Mouse (Mus musculus): ENCODE measurements around the gene Lrrc56. TPM values are rescaled to one million over a fixed set of nuclear protein-coding genes. Genes with fewer than 3 reads are reported as not detected.

Lrrc56 gene
- total RNA-seq, 2 experiments from 2014 or later = 0.28 to 6.1 TPM

DNA sequence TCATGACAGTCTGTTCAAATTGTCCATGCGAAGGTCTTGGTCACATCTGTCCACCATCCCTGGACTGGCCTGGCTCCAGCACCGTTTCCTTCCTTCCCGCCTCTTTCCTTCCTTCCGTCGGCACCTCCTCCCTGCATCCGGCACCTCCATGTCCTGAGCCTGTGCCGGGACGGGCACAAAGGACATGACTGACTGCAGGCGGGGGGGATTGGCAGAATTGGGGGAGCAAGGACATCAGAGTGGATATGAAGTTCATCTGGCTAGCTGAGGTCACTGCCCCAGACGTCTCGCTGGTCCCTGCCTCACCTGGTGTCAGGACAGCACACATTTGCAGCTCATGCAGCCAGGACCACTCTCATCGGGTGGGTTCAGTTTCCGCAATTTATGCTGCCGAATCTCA is 2.9 kb upstream of the Lrrc56 start:
- ATAC-seq (replicated peaks; ENCODE audit: low FRiP score, low TSS enrichment, poor library complexity, severe bottlenecking) = no peak

DNA sequence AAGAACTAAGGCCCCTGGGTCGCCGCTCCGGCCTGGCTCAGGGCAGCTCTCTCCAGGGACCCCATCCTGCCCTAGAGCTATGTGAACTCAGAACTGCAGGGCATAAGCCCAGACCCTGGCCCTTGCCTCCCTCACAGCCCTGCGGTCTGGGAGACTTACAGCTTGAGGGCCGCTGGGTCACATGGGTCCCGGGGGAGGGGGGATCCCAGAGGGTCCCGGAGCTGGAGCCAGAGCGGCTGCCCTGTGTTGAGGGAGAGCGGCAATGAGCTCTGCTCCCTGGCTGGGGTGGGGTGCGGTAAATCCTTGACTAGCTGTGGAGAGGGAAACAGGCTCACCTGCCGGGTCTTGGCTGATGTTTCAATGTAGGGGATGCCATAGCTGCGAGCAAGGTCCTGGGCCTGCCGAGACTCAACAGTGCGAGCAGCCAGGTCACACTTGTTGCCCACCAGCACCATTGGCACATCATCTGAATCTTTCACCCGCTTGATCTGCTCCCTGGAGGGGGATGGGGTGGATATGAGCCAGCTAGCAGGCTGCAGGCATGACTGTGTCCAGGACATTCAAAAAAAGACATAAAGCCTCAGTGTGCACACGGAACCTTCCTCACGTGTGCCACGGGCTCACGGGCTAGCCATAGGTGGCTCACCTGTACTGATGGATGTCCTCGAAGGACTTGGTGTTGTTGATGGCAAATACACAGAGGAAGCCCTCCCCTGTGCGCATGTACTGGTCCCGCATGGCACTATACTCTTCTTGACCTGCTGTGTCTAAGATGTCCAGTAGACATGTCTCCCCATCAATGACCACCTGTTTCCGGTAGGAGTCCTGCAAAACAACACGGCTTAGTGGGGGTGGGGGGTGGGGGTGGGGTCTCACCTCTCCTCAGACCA is 1.9 kb upstream of the Lrrc56 start:
- no peak for ATAC-seq (replicated peaks; ENCODE audit: low FRiP score, low TSS enrichment, poor library complexity, severe bottlenecking)

DNA sequence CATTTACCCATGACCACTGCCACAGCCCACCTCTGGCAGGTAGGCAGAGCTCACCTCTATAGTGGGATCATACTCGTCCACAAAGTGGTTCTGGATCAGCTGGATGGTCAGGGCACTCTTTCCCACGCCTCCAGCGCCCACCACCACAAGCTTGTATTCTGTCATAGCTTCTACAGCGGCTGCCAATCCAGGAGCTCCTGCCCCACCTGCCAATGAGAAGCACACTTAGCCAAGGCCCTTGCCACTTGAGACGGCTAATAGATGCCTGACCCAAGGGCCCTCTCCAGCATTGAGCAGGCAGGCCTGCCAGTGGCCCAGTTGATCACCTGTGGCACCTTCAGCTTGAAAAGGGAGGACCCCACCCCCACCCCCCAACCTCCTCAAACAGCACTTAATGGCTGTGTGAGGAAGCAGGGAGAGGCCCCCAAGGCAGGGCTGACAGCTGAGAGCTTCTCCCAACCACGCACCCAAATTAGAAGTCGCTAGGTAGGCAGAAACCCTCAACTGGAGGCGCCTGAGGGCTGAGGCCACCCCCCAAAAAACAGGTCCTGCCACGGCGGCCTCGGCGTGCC is 1.1 kb upstream of the Lrrc56 start:
- no peak for ATAC-seq (replicated peaks; ENCODE audit: low FRiP score, low TSS enrichment, poor library complexity, severe bottlenecking)

DNA sequence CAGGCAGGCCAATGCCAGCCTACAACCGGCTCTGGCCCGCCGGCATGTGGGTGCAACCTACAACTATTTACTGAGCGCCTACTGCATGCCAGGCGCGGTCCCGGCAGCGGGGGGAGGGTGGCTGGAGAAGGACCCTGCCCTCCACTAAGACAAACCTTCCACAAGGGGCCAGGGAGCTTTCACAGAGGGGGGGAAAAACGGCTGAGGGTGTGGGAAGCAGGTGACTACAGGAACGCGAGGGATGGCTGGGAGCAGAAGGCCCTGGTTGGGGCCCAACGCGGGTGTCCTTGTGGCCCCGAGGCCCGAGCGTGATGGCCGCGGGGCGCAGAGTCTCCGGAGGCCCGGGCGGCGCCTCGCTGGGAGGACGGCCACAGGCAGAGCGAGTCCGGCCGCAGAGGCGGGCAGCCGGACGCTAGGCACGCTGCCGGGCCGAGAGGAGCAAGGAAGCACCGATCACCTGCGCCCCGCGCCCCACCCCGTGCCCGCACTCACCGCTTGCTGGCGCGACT is 555 bp upstream of the Lrrc56 start:
- ATAC-seq (replicated peaks; ENCODE audit: low FRiP score, low TSS enrichment, poor library complexity, severe bottlenecking) = peak; percentile 5; the same call in 1 of the 2 replicates

DNA sequence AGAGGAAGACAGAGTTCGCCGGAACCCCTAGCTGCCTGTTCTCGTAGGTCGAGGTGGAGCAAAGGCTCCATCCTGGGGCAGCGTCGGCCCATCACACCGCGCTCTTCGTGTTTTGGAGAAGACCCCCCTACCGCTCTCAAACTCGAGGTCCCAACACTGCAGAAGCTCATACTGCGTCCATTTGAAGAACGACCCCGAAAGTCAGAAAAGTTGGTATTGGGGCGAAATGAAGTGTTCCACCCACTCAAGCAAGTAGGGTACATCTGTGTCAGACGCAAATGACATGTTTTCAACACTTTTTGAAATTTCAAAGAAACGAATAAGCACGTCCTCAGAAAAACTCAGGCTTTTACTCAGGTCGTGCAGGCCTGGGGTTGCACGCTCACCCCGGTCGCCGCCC is 452 bp downstream of the Lrrc56 start:
- no peak; the same call in 1 of the 2 replicates for ATAC-seq (replicated peaks; ENCODE audit: low FRiP score, low TSS enrichment, poor library complexity, severe bottlenecking)

DNA sequence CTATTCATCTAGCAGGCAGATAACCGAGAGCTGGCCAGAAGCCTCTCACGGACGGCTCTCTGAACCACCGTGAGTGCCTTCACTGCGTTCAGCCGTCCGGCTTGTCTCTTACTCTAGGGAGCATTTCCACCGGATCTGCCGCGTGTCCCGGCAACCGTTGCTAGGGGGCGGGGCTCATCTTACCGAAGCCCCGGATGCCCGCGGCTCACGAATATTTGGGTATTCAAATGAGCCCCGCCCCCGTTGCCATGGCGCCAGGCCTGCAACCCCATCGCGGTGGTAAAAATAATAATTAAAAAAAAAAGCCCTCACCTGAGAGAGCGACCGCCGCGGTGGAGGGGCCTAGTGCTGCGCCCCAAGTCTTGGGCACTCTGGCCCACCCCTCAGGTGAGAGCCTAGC is 873 bp downstream of the Lrrc56 start:
- ATAC-seq (replicated peaks; ENCODE audit: low FRiP score, low TSS enrichment, poor library complexity, severe bottlenecking) = peak; percentile 55

DNA sequence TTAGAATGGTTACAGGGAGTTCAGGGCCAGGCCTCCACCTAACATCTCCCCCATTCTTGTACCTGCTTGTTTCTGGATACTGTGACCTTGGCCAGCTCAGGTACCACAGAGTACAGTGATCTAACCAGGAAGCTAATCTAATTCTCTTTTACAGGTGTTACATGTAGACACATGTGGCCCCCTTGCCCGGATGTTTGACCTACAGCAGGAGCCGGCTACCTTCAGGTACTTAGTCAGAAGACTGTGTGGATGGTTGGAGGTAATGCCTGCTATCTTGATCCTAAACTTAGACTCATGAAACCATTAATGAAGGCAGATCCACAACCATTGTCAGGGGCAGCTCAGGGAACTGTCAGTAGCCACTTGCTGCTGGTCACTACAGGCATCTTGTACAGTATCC is 1.8 kb downstream of the Lrrc56 start:
- no peak for ATAC-seq (replicated peaks; ENCODE audit: low FRiP score, low TSS enrichment, poor library complexity, severe bottlenecking)

DNA sequence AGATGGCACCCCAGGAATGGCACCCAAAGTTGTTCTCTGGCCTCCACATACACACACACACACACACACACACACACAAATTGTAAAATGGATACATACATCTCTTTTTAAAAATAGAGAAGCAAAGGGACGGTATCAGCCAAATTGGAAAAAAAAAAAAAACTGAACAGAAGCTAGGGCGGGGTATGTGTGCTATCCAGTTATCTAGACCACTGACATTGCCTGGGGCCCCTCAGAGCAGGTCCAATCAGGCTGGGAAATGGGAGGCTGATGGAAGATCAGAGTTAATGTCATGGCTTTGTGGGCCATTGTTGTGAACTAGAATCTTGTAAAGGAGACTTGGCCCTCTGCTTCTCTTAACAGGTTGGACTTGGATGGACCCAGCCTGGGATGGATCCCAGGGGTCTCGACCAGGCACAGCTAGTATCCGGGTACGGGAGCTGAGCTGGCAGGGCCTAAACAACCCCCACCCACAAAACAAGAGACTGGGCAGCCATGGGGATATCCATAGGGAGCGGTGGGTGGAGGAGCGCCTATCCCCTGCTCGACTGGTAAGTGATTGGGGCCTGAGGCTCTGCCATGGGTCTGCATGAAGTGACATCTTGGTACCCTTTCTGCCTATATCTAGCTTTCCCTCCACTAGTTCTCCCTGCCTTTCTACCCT is 2.8 kb downstream of the Lrrc56 start:
- no peak for ATAC-seq (replicated peaks; ENCODE audit: low FRiP score, low TSS enrichment, poor library complexity, severe bottlenecking)

DNA sequence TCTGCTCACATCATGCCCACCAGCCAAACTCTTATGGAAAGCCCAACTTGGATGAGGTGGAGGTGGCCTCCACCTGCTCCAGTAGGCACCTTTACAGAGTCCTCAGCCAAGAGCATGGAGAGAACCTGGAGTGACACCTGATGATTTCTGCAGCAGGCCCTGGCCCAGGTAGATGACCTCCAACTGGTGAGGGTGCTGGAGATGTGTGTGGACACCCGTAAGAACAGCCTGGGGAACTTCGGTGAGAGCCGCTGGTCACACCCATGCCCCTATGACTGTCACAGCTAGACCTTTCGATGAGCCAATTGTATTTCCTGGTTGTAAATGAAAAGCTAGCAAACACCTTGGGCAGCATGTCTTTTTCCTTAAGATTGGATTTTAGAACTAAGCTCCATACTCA is 4.2 kb downstream of the Lrrc56 start:
- ATAC-seq (replicated peaks; ENCODE audit: low FRiP score, low TSS enrichment, poor library complexity, severe bottlenecking) = no peak

DNA sequence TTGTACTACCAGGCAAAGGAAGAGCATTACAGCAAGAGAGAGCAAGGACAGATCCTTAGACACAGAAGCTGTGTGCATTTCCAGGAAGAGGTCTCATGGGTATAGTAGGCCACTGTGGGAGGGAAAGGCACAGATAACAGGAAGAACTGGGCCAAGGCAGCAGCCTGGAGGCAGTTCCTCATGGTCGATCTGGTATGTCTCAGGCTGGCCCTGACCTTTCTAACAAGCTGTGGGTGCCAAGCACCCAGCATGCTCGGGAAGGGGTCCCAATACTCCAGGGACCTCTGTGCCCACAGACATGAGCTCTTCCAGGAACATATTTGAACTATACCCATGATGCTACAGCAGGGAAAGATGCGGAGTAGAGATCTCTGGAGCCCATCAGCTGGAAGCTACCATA is 10.6 kb downstream of the Lrrc56 start:
- no peak for ATAC-seq (replicated peaks; ENCODE audit: low FRiP score, low TSS enrichment, poor library complexity, severe bottlenecking)

DNA sequence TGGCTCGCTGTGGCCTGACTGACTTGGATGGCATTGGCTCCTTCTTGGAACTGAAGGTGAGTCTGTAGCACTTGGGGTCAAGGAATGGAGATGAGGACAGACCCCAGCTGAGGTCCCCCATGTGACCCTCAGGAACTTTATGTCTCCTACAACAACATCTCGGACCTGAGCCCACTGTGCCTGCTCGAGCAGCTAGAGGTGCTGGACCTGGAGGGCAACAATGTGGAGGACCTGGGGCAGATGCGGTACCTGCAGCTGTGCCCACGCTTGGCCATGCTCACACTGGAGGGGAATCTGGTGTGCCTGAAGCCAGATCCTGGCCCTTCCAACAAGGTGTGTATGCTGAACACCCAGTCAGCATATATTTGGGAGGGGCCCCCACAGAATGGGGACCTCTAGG is 11.5 kb downstream of the Lrrc56 start:
- ATAC-seq (replicated peaks; ENCODE audit: low FRiP score, low TSS enrichment, poor library complexity, severe bottlenecking) = no peak

DNA sequence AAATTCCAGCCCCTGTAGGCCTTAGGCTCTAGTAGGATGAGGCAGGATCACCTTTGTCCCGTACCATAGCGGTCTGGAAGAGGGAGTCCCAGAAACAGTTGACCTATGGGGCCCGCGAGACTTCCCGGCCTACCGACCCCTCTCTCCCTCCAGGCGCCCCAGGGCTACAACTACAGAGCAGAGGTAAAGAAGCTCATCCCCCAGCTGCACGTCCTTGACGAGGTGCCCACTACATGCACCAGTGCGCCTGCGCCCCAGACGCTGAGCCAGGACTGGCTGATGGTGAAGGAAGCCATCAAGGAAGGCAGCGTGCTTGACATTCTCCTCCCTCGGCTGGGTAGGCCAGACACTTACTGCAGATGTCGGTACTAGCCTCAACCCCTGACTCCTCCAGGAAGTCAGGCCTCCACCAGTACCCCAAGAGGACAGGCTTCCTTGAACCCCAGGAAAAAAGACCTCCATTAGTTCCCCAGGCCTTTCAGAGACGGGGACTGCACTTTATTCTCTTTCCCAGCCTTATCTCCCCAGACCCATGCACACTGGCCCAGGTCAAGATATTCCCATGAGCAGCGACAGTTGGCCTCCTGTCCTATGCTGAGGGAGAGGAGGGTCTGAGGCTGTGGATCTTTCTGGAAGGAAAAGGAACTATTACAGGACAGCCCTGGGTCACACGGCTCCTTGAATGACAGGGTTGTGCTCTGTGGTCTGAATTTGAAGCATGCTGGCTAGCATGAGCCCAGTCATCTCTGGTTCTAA is 12.4 kb downstream of the Lrrc56 start:
- 0 out of 2 replicates have a peak, but pooled peaks have one; percentile 19 for ATAC-seq (replicated peaks; ENCODE audit: low FRiP score, low TSS enrichment, poor library complexity, severe bottlenecking)

DNA sequence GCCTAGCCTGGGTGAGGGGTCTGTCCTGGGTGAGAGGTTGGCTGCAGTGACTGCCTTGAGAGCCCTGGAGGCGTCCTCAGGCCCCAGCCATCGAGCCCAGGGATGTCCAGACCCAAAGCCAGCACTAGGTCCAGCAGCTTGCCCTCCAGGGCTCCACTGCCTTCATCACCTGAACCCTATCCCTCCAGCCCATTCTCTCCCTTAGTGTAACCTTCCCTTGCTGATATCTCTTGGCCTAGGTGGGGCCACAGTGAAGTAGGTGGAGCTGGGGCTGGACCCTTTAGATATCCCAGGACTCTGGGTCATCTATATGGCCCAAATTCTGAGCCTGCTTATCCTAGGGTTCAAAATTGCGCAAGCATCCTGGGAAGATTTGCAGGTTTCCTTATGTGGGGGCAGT is 15.6 kb downstream of the Lrrc56 start:
- ATAC-seq (replicated peaks; ENCODE audit: low FRiP score, low TSS enrichment, poor library complexity, severe bottlenecking) = no peak

DNA sequence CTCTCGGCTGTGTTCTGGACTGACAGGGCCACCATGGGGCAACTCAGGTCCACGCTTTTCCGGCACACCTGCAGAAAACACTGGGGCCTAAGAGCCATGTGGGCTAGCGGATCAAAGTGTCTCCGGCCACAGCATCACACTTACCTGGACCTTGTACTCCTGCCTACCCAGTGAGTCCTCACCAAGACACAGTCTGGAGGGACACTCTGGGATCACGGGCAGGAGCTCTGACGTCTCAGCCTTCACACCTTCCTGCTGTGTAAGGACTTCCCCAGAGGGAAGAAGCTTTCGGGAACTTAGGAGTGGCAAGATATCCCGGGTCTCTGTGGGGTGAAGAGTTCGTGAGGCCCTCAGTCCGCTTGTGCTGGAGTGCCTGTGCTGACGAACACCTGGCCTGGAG is 16.2 kb downstream of the Lrrc56 start:
- no peak for ATAC-seq (replicated peaks; ENCODE audit: low FRiP score, low TSS enrichment, poor library complexity, severe bottlenecking)

DNA sequence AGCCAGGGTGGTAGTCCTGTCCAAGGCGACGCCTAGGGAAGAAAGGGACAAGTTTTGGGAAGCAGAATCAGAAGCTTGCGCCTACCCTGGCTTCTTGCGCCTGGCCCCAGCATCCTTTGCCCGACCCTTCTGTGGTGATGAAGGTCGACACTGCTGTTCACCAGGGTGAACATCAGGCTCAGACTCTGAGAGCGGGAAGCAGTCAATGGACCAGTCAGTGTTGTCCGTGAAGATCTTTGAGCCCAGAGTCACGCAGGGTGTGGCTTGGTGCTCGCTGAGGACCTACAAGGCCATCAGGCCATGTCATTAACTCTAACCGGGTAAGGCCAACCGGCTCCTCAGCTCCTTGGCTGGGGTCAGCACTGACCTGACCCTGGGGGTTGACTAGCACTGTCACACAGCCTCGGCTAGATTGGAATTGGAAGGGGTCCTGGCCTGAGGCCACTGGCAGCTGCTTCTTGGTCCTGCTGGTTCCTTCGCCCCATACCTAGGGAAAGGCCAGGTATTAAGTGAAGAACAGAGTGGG is 16.7 kb downstream of the Lrrc56 start:
- ATAC-seq (replicated peaks; ENCODE audit: low FRiP score, low TSS enrichment, poor library complexity, severe bottlenecking) = no peak

DNA sequence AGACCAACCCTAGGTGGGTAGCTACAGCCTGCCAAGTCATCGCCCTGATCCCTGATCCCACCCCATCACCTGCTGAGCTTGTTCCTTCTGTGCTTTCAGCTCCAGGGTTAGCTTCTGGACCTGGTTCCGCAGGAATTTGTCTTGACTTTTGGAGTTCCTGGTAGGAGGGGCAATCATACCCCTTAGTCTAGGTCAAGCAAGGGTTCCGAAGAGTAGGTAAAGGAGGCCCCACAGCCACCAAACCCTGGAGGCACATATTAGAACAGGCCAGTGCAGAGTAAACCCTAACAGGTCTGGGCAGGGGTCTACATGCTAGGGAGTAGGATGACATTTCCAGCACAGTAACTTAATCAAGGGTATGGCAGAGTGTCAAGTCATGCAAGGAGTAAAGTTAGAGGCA is 19.2 kb downstream of the Lrrc56 start:
- no peak for ATAC-seq (replicated peaks; ENCODE audit: low FRiP score, low TSS enrichment, poor library complexity, severe bottlenecking)

DNA sequence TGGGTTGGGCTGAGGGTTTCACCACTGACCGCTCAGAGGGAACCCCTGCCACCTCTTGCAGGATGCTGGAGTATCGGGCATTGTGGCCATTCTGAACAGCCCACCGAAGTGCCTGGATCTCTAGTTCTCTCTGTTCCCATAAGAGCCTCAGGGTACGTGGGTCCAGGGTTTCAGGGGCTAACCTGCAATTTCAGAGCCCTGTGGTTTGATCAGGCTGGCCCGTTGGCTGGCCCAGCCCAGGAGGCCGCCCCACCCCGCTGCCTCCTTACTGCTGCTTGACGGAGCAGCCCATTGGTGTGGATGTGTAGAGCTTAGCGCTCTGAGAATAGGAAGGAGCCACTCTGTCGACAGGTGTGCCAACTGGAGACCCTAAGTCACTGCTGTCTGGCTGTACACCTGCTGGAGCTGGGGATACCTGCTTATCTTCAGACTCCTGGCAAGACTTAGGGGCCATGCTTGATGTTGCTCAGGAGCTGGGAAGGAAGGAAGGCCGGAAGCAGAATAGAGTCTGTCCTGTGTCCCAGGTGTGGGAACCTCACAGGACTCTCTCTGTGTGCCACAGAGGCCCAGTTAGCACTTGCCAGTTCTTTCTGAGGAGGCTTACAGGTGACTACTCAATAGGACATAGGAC is 19.8 kb downstream of the Lrrc56 start, which contains the start of gene Lmntd2:
Lmntd2 (minus strand) TSS at position 476 of the 631 bp plus-strand sequence.
- no peak for ATAC-seq (replicated peaks; ENCODE audit: low FRiP score, low TSS enrichment, poor library complexity, severe bottlenecking)

DNA sequence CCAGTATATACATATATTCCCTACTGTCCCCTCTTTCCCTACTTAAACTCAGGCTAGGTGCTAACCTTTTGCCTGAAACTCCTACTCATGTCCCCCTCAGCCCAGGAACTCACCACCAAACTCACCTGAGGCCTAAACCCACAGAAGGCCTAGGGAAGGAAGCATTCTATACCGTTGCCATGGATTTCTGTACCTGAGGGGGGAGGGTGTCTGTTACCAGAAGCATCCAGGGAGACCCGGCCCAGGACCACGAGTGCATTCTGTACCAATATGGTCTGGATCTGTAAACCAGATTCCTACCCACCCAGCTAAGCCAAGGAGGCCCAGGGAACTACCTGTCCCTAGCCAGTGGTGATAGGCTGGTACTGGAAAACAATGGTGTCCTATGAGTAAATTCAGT is 20.4 kb downstream of the Lrrc56 start:
- ATAC-seq (replicated peaks; ENCODE audit: low FRiP score, low TSS enrichment, poor library complexity, severe bottlenecking) = no peak
